Mouse (Mus musculus): ENCODE measurements at regions not wholly inside any gene's neighbourhood (a gene's known extent, or its start where the extent isn't known, plus 50 kb on each side); places are given as distances from the start of the nearest gene placed in this dataset.
"Not testable (repeated sequence)": the region's sequence is repeated elsewhere in the genome, so short reads cannot be mapped to it uniquely, and the experiment has no call there.

- ATAC-seq (ENCODE audit: poor library complexity, severe bottlenecking), result no peak
Measured at GRCm38 (mm10) chr12:61989471-61989870, 466.5 kb downstream of the Lrfn5 start.

- not testable (repeated sequence) for ATAC-seq (ENCODE audit: poor library complexity, severe bottlenecking)
Measured at GRCm38 (mm10) chr12:61993858-61994257, 470.9 kb downstream of the Lrfn5 start.

- peak; percentile 93 for ATAC-seq (ENCODE audit: poor library complexity, severe bottlenecking)
Measured at GRCm38 (mm10) chr12:61994294-61994693, 471.3 kb downstream of the Lrfn5 start.

GRCm38 (mm10) chr12:62013351-62013750, 490.4 kb downstream of the Lrfn5 start:
- no peak for ATAC-seq (ENCODE audit: poor library complexity, severe bottlenecking)

GRCm38 (mm10) chr12:62017676-62018075, 494.7 kb downstream of the Lrfn5 start:
- not testable (repeated sequence) for ATAC-seq (ENCODE audit: poor library complexity, severe bottlenecking)
